In genomic region chr10:81362336-81362949, GRCm38 (mm10) we compare ENCODE assay signal across 12 mouse cellular contexts. TPM values are rescaled to one million over a fixed set of nuclear protein-coding genes. Genes with fewer than 3 reads are reported as not detected.
DNase-seq lines count a peak whose midpoint lies in the region; ATAC-seq and TF ChIP-seq lines count a peak whose summit lies in the region.
"Had no signal": no experiment of that assay in that cellular context is flagged by ENCODE, and none has a peak within 500 bp of the region (broad histone marks: within the 10 kb centered on the region; RNA-seq: fewer than 3 reads in every experiment).

No protein-coding gene starts in this region.

- H3K36me3 ChIP-seq in heart, postnatal 0 days (replicated peaks; ENCODE audit: control insufficient read depth, insufficient read depth, low read length): peaks cover 20% of the 10 kb centered on the region
- peaks cover 89% of the 10 kb centered on the region for H3K36me3 ChIP-seq in G1E (replicated peaks)
- H3K36me3 ChIP-seq in embryonic facial prominence, embryonic 10.5 days (replicated peaks): peaks cover 48% of the 10 kb centered on the region
- H3K36me3 ChIP-seq in liver, postnatal 0 days (replicated peaks; ENCODE audit: insufficient read depth, low read length): peaks cover 50% of the 10 kb centered on the region
- H3K36me3 ChIP-seq in kidney, embryonic 16.5 days (ENCODE audit: insufficient read depth, low read length): peaks cover 11% of the 10 kb centered on the region

- no peaks in the 10 kb centered on the region for H3K9me3 ChIP-seq in heart, postnatal 0 days (replicated peaks; ENCODE audit: control insufficient read depth, low read length)
- no peaks in the 10 kb centered on the region for H3K9me3 ChIP-seq in G1E (replicated peaks)
- no peaks in the 10 kb centered on the region for H3K9me3 ChIP-seq in embryonic facial prominence, embryonic 10.5 days
- no peaks in the 10 kb centered on the region for H3K9me3 ChIP-seq in liver, postnatal 0 days (ENCODE audit: low read length)
- no peaks in the 10 kb centered on the region for H3K9me3 ChIP-seq in kidney, embryonic 16.5 days (ENCODE audit: low read length)
- H3K9me3 ChIP-seq: embryonic facial prominence, embryonic 15.5 days had no signal

- H3K4me2 ChIP-seq in heart, postnatal 0 days (ENCODE audit: low read depth, low read length): peak overlapping the region; percentile 68
- peak overlapping the region; percentile 44 for H3K4me2 ChIP-seq in liver, postnatal 0 days (ENCODE audit: low read depth, low read length)
- no peak overlapping the region for H3K4me2 ChIP-seq in kidney, embryonic 16.5 days (replicated peaks; ENCODE audit: low read depth, low read length)
- H3K4me2 ChIP-seq: embryonic facial prominence, embryonic 15.5 days had no signal

- intact Hi-C loops in heart, postnatal 25 days (cut with DNase I): no loop called here

- 45% methylated on average over 12 of the region's 12 CpGs for WGBS in heart, postnatal 0 days
- 76% methylated on average over 12 of the region's 12 CpGs for WGBS in embryonic facial prominence, embryonic 10.5 days
- 49% methylated on average over 12 of the region's 12 CpGs for WGBS in liver, postnatal 0 days (ENCODE audit: insufficient replicate concordance)
- WGBS in kidney, embryonic 16.5 days: 69% methylated on average over 12 of the region's 12 CpGs

- peak overlapping the region; percentile 37; the same call in 1 of the 2 replicates for H3K9ac ChIP-seq in heart, postnatal 0 days (replicated peaks; ENCODE audit: low read depth, low read length)
- peak overlapping the region; percentile 62 for H3K9ac ChIP-seq in liver, postnatal 0 days (replicated peaks)
- H3K9ac ChIP-seq in kidney, embryonic 16.5 days (replicated peaks; ENCODE audit: low read length): no peak overlapping the region
- H3K9ac ChIP-seq: embryonic facial prominence, embryonic 15.5 days had no signal

- ATAC-seq in heart, postnatal 0 days (ENCODE audit: insufficient read depth, low read depth): peak; percentile 22
- ATAC-seq in G1E (ENCODE audit: extremely low read depth, insufficient number of reproducible peaks, low FRiP score, poor library complexity, severe bottlenecking): no peak
- ATAC-seq in liver, postnatal 0 days: peak; percentile 82
- ATAC-seq in kidney, embryonic 16.5 days (ENCODE audit: low FRiP score, low TSS enrichment): no peak

- no peak for TF ChIP-seq EP300 in heart, postnatal 0 days (IDR thresholded peaks at IDR 0.05; ENCODE audit: low read depth)
- no peak for TF ChIP-seq EP300 in liver, postnatal 0 days (IDR thresholded peaks at IDR 0.05; ENCODE audit: low read depth)

- no peak for TF ChIP-seq CTCF in heart, postnatal 0 days (IDR thresholded peaks at IDR 0.05; ENCODE audit: low read depth)
- TF ChIP-seq CTCF in G1E (IDR thresholded peaks at IDR 0.05; ENCODE audit: low read depth, low read length): no peak
- TF ChIP-seq CTCF in liver, postnatal 0 days (IDR thresholded peaks at IDR 0.05; ENCODE audit: low read depth): no peak

- peak overlapping the region; percentile 82 for H3K27ac ChIP-seq in heart, postnatal 0 days (ENCODE audit: low read depth)
- H3K27ac ChIP-seq in embryonic facial prominence, embryonic 10.5 days (replicated peaks): no peak overlapping the region
- peak overlapping the region; percentile 78 for H3K27ac ChIP-seq in liver, postnatal 0 days (ENCODE audit: low read depth)
- H3K27ac ChIP-seq in kidney, embryonic 16.5 days (ENCODE audit: low read length): no peak overlapping the region
- H3K27ac ChIP-seq: embryonic facial prominence, embryonic 15.5 days had no signal

- no peak overlapping the region for H3K4me3 ChIP-seq in heart, postnatal 0 days (ENCODE audit: low read depth, low read length)
- peak overlapping the region; percentile 64; the same call in 1 of the 2 replicates for H3K4me3 ChIP-seq in G1E (ENCODE audit: low read depth, low read length)
- peak overlapping the region; percentile 54; the same call in 1 of the 2 replicates for H3K4me3 ChIP-seq in embryonic facial prominence, embryonic 10.5 days
- H3K4me3 ChIP-seq in liver, postnatal 0 days (ENCODE audit: low read depth, low read length): no peak overlapping the region
- H3K4me3 ChIP-seq in kidney, embryonic 16.5 days (ENCODE audit: low read length): no peak overlapping the region

- DNase-seq in heart, postnatal 0 days (ENCODE audit: low spot score): peak; percentile 44
- no peak for DNase-seq in heart, postnatal 25 days (ENCODE audit: low spot score)
- no peak for DNase-seq in G1E (ENCODE audit: low spot score)
- no peak for DNase-seq in embryonic facial prominence, embryonic 10.5 days (ENCODE audit: low spot score)
- peak; percentile 80 for DNase-seq in liver, postnatal 0 days
- DNase-seq in right cerebral cortex, adult 2 months (ENCODE audit: low spot score in 2 of 2): no peak
- no peak for DNase-seq in gastrocnemius, adult 8-10 months (ENCODE audit: low spot score in 2 of 2)
- DNase-seq: heart, postnatal 4 days; kidney, postnatal 14 days had no signal

- H3K4me1 ChIP-seq in heart, postnatal 0 days (ENCODE audit: control insufficient read depth, insufficient read depth): peaks cover 42% of the 10 kb centered on the region
- H3K4me1 ChIP-seq in G1E (ENCODE audit: insufficient read depth, low read depth, low read length): peaks cover 96% of the 10 kb centered on the region
- peaks cover 97% of the 10 kb centered on the region for H3K4me1 ChIP-seq in embryonic facial prominence, embryonic 10.5 days
- H3K4me1 ChIP-seq in liver, postnatal 0 days (ENCODE audit: insufficient read depth): peaks cover 66% of the 10 kb centered on the region
- H3K4me1 ChIP-seq in kidney, embryonic 16.5 days (ENCODE audit: insufficient read depth, low read length): peaks cover 47% of the 10 kb centered on the region

- H3K27me3 ChIP-seq in heart, postnatal 0 days (ENCODE audit: control insufficient read depth, insufficient read depth, low read length): peaks cover 3% of the 10 kb centered on the region; the same call in 1 of the 2 replicates
- no peaks in the 10 kb centered on the region for H3K27me3 ChIP-seq in G1E (ENCODE audit: insufficient read depth, low read length)
- peaks cover 69% of the 10 kb centered on the region for H3K27me3 ChIP-seq in embryonic facial prominence, embryonic 10.5 days (replicated peaks; ENCODE audit: low read depth, poor library complexity, severe bottlenecking)
- no peaks in the 10 kb centered on the region for H3K27me3 ChIP-seq in liver, postnatal 0 days (ENCODE audit: insufficient read depth, low read length)
- peaks cover 13% of the 10 kb centered on the region for H3K27me3 ChIP-seq in kidney, embryonic 16.5 days (ENCODE audit: insufficient read depth, low read length)

RNA-seq across cellular contexts. Expression of gene 4930404N11Rik, which starts 3.2 kb away (rescaled TPM):
- total RNA-seq in heart, postnatal 0 days (2014; rRNA removed; ENCODE audit: low replicate concordance): not detected in 2 replicates
- 0.68 and 1.0 TPM in 2 replicates for polyA plus RNA-seq in heart, postnatal 0 days (2015; fragmentation: Nextera tagmentation; extraction: Ambion mirVana)
- 1 to 10 TPM in 1 of 2 experiments, under 1 TPM in 1; 0.78 to 1.2 TPM for total RNA-seq in heart, postnatal 25 days (2021)
- 2.0 TPM in 1 of 2 replicates, not detected in the other for total RNA-seq in G1E (2014; fragmentation: Nextera tagmentation)
- 0.17 and 1.2 TPM in 2 replicates for total RNA-seq in G1E (2017)
- polyA plus RNA-seq in G1E (2012): 0.52 and 0.65 TPM in 2 replicates
- 0.47 and 0.76 TPM in 2 replicates for polyA plus RNA-seq in embryonic facial prominence, embryonic 10.5 days (2016; fragmentation: Nextera tagmentation; extraction: Ambion mirVana)
- polyA plus RNA-seq in liver, postnatal 0 days (2015; fragmentation: Nextera tagmentation; extraction: Ambion mirVana): 0.71 and 0.94 TPM in 2 replicates
- under 1 TPM; 0.22 to 0.68 (median 0.60) TPM for total RNA-seq in gastrocnemius, adult 8-10 months (2022)
- polyA plus RNA-seq in kidney, embryonic 16.5 days (2015; fragmentation: Nextera tagmentation; extraction: Ambion mirVana): 0.98 and 1.2 TPM in 2 replicates

RNA-seq across cellular contexts. Expression of gene Mfsd12, which starts 5.2 kb away (rescaled TPM):
- 20.2 and 30.5 TPM in 2 replicates for total RNA-seq in heart, postnatal 0 days (2014; rRNA removed; ENCODE audit: low replicate concordance)
- polyA plus RNA-seq in heart, postnatal 0 days (2015; fragmentation: Nextera tagmentation; extraction: Ambion mirVana): 10.3 and 11.4 TPM in 2 replicates
- 10 to 100 TPM; 12.5 to 13.7 TPM for total RNA-seq in heart, postnatal 25 days (2021)
- total RNA-seq in G1E (2014; fragmentation: Nextera tagmentation) (14.3 and 14.4 TPM in 2 replicates), G1E (2017) (13.1 and 14.6 TPM in 2 replicates)
- polyA plus RNA-seq in G1E (2012): 46.7 and 48.2 TPM in 2 replicates
- 7.8 and 8.3 TPM in 2 replicates for polyA plus RNA-seq in embryonic facial prominence, embryonic 10.5 days (2016; fragmentation: Nextera tagmentation; extraction: Ambion mirVana)
- polyA plus RNA-seq in liver, postnatal 0 days (2015; fragmentation: Nextera tagmentation; extraction: Ambion mirVana): 6.8 and 7.9 TPM in 2 replicates
- 1 to 10 TPM; 1.7 to 3.1 (median 2.1) TPM for total RNA-seq in gastrocnemius, adult 8-10 months (2022)
- 9.8 and 12.5 TPM in 2 replicates for polyA plus RNA-seq in kidney, embryonic 16.5 days (2015; fragmentation: Nextera tagmentation; extraction: Ambion mirVana)

RNA-seq across cellular contexts. Expression of gene Hmg20b, which starts 12.2 kb away (rescaled TPM):
- 63.9 and 80.7 TPM in 2 replicates for total RNA-seq in heart, postnatal 0 days (2014; rRNA removed; ENCODE audit: low replicate concordance)
- 92.3 and 94.5 TPM in 2 replicates for polyA plus RNA-seq in heart, postnatal 0 days (2015; fragmentation: Nextera tagmentation; extraction: Ambion mirVana)
- 10 to 100 TPM; 68.7 to 70.2 TPM for total RNA-seq in heart, postnatal 25 days (2021)
- total RNA-seq in G1E (2014; fragmentation: Nextera tagmentation) (36.7 and 39.2 TPM in 2 replicates), G1E (2017) (12.0 and 21.9 TPM in 2 replicates)
- polyA plus RNA-seq in G1E (2012): 142 and 193 TPM in 2 replicates
- polyA plus RNA-seq in embryonic facial prominence, embryonic 10.5 days (2016; fragmentation: Nextera tagmentation; extraction: Ambion mirVana): 114 and 122 TPM in 2 replicates
- 26.4 and 27.1 TPM in 2 replicates for polyA plus RNA-seq in liver, postnatal 0 days (2015; fragmentation: Nextera tagmentation; extraction: Ambion mirVana)
- total RNA-seq in gastrocnemius, adult 8-10 months (2022): 10 to 100 TPM; 16.9 to 22.8 (median 21.1) TPM
- 90.6 and 94.5 TPM in 2 replicates for polyA plus RNA-seq in kidney, embryonic 16.5 days (2015; fragmentation: Nextera tagmentation; extraction: Ambion mirVana)

RNA-seq across cellular contexts. Expression of gene Fzr1, which starts 15.9 kb away (rescaled TPM):
- 47.6 and 53.9 TPM in 2 replicates for total RNA-seq in heart, postnatal 0 days (2014; rRNA removed; ENCODE audit: low replicate concordance)
- 45.8 and 48.4 TPM in 2 replicates for polyA plus RNA-seq in heart, postnatal 0 days (2015; fragmentation: Nextera tagmentation; extraction: Ambion mirVana)
- total RNA-seq in heart, postnatal 25 days (2021): 10 to 100 TPM; 27.7 to 32.3 TPM
- total RNA-seq in G1E (2014; fragmentation: Nextera tagmentation) (29.7 and 65.2 TPM in 2 replicates), G1E (2017) (15.8 and 22.8 TPM in 2 replicates)
- polyA plus RNA-seq in G1E (2012): 88.9 and 96.2 TPM in 2 replicates
- 134 and 142 TPM in 2 replicates for polyA plus RNA-seq in embryonic facial prominence, embryonic 10.5 days (2016; fragmentation: Nextera tagmentation; extraction: Ambion mirVana)
- polyA plus RNA-seq in liver, postnatal 0 days (2015; fragmentation: Nextera tagmentation; extraction: Ambion mirVana): 69.7 and 74.6 TPM in 2 replicates
- total RNA-seq in gastrocnemius, adult 8-10 months (2022): 10 to 100 TPM; 14.8 to 18.5 (median 16.6) TPM
- 111 and 115 TPM in 2 replicates for polyA plus RNA-seq in kidney, embryonic 16.5 days (2015; fragmentation: Nextera tagmentation; extraction: Ambion mirVana)

RNA-seq across cellular contexts. Expression of gene Gipc3, which starts 19.4 kb away (rescaled TPM):
- total RNA-seq in heart, postnatal 0 days (2014; rRNA removed; ENCODE audit: low replicate concordance): 0.08 and 0.12 TPM in 2 replicates
- 0.16 and 0.21 TPM in 2 replicates for polyA plus RNA-seq in heart, postnatal 0 days (2015; fragmentation: Nextera tagmentation; extraction: Ambion mirVana)
- 1 to 10 TPM; 4.8 to 5.4 TPM for total RNA-seq in heart, postnatal 25 days (2021)
- not detected in 2 replicates for total RNA-seq in G1E (2014; fragmentation: Nextera tagmentation)
- total RNA-seq in G1E (2017): 0.11 TPM in 1 of 2 replicates, not detected in the other
- not detected in 2 replicates for polyA plus RNA-seq in G1E (2012)
- polyA plus RNA-seq in embryonic facial prominence, embryonic 10.5 days (2016; fragmentation: Nextera tagmentation; extraction: Ambion mirVana): not detected in 2 replicates
- polyA plus RNA-seq in liver, postnatal 0 days (2015; fragmentation: Nextera tagmentation; extraction: Ambion mirVana): 0.02 and 0.08 TPM in 2 replicates
- 1 to 10 TPM in 1 of 4 experiments, under 1 TPM in 3; 0.46 to 1.2 (median 0.73) TPM for total RNA-seq in gastrocnemius, adult 8-10 months (2022)
- polyA plus RNA-seq in kidney, embryonic 16.5 days (2015; fragmentation: Nextera tagmentation; extraction: Ambion mirVana): 0.09 TPM in 2 replicates
- polyA plus RNA-seq: limb, embryonic 11.5 days had no signal

Comparison
In these comparisons a context has a peak if more than half of its experiments do, and no peak if none do; other contexts are left out.
1. DNase-seq: peak in heart, postnatal 0 days (single experiment) and liver, postnatal 0 days (single experiment); none in heart, postnatal 25 days (single experiment), G1E (single experiment), embryonic facial prominence, embryonic 10.5 days (single experiment), right cerebral cortex, adult 2 months (0 of 2) and gastrocnemius, adult 8-10 months (0 of 2).
2. ATAC-seq: peak in heart, postnatal 0 days (single experiment) and liver, postnatal 0 days (single experiment); none in G1E (single experiment) and kidney, embryonic 16.5 days (single experiment).
3. H3K27ac ChIP-seq: peak in heart, postnatal 0 days (single experiment) and liver, postnatal 0 days (single experiment); none in embryonic facial prominence, embryonic 10.5 days (single experiment) and kidney, embryonic 16.5 days (single experiment).
4. H3K4me3 ChIP-seq: peak in G1E (single experiment) and embryonic facial prominence, embryonic 10.5 days (single experiment); none in heart, postnatal 0 days (single experiment), liver, postnatal 0 days (single experiment) and kidney, embryonic 16.5 days (single experiment).